Mouse (Mus musculus): ENCODE results near the gene Chsy1. TPM values are rescaled to one million over a fixed set of nuclear protein-coding genes. Genes with fewer than 3 reads are reported as not detected.
A peak's percentile ranks its signal among the peaks of the same experiment; 100 is the strongest.

Chsy1 gene
- polyA plus RNA-seq, 1 experiment from 2014 or later, result 10.0 TPM

- peaks cover 9% of the 10 kb centered on the region for H3K4me1 ChIP-seq (ENCODE audit: control insufficient read depth, insufficient read depth, low read depth, low read length)
- WGBS, result 73% methylated on average over 7 of the region's 7 CpGs
- ATAC-seq, result no peak
- H3K36me3 ChIP-seq (ENCODE audit: control insufficient read depth, insufficient read depth, low read length), result no peaks in the 10 kb centered on the region
- no peak overlapping the region for H3K4me3 ChIP-seq (ENCODE audit: low read length)
- no peaks in the 10 kb centered on the region for H3K9me3 ChIP-seq (ENCODE audit: control insufficient read depth, low read length)
- 0 out of 2 replicates have a peak, but pooled peaks cover 2% of the 10 kb centered on the region for H3K27me3 ChIP-seq (replicated peaks; ENCODE audit: control insufficient read depth, insufficient read depth, low read length)
- no peak overlapping the region for H3K9ac ChIP-seq (ENCODE audit: low read depth, low read length)
- no peak overlapping the region for H3K27ac ChIP-seq (ENCODE audit: low read depth, low read length)
- no peak overlapping the region for H3K4me2 ChIP-seq (ENCODE audit: low read length)
These were observed 2.7 kb upstream of the Chsy1 start for GRCm38 (mm10) chr7:66106581-66107056.

- Histone ChIP-seq H3K27me3 (replicated peaks; ENCODE audit: control insufficient read depth, insufficient read depth, low read length) (0 out of 2 replicates have a peak, but pooled peaks cover 2% of the 10 kb centered on the region), H3K9me3 (ENCODE audit: control insufficient read depth, low read length) (no peaks in the 10 kb centered on the region), H3K4me3 (ENCODE audit: low read length) (no peak overlapping the region), H3K36me3 (ENCODE audit: control insufficient read depth, insufficient read depth, low read length) (no peaks in the 10 kb centered on the region), H3K27ac (ENCODE audit: low read depth, low read length) (no peak overlapping the region), H3K9ac (ENCODE audit: low read depth, low read length) (no peak overlapping the region), H3K4me2 (ENCODE audit: low read length) (no peak overlapping the region), H3K4me1 (ENCODE audit: control insufficient read depth, insufficient read depth, low read depth, low read length) (peaks cover 15% of the 10 kb centered on the region)
- no peak for ATAC-seq
- WGBS, result 81% methylated on average over 11 of the region's 11 CpGs
These were observed 2.1 kb upstream of the Chsy1 start for GRCm38 (mm10) chr7:66107206-66107605.

DNA sequence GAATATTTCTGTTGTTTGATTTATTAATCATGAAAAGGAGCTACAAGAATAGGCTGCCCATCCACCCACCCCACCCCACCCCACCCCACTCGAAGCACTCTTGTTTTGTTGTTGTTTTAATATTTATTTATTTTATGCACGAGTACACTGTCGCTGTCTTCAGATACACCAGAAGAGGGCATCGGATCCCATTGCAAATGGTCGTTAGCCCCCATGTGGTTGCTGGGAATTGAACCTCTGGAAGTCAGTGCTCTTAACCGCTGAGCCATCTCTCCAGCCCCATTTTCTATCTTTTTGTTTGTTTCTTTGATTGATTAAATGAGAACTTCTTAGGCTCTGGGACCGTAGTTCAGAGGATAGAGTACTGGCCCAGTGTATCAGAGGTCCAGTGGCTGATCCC lies 1.4 kb upstream of the Chsy1 start:
- 0 out of 2 replicates have a peak, but pooled peaks cover 2% of the 10 kb centered on the region for H3K27me3 ChIP-seq (replicated peaks; ENCODE audit: control insufficient read depth, insufficient read depth, low read length)
- no peak overlapping the region for H3K9ac ChIP-seq (ENCODE audit: low read depth, low read length)
- H3K4me1 ChIP-seq (ENCODE audit: control insufficient read depth, insufficient read depth, low read depth, low read length), result peaks cover 19% of the 10 kb centered on the region
- H3K4me3 ChIP-seq (ENCODE audit: low read length), result no peak overlapping the region
- 9% methylated on average over 7 of the region's 7 CpGs for WGBS
- no peak for ATAC-seq
- H3K27ac ChIP-seq (ENCODE audit: low read depth, low read length), result no peak overlapping the region
- H3K9me3 ChIP-seq (ENCODE audit: control insufficient read depth, low read length), result no peaks in the 10 kb centered on the region
- H3K4me2 ChIP-seq (ENCODE audit: low read length), result no peak overlapping the region
- H3K36me3 ChIP-seq (ENCODE audit: control insufficient read depth, insufficient read depth, low read length), result no peaks in the 10 kb centered on the region

DNA sequence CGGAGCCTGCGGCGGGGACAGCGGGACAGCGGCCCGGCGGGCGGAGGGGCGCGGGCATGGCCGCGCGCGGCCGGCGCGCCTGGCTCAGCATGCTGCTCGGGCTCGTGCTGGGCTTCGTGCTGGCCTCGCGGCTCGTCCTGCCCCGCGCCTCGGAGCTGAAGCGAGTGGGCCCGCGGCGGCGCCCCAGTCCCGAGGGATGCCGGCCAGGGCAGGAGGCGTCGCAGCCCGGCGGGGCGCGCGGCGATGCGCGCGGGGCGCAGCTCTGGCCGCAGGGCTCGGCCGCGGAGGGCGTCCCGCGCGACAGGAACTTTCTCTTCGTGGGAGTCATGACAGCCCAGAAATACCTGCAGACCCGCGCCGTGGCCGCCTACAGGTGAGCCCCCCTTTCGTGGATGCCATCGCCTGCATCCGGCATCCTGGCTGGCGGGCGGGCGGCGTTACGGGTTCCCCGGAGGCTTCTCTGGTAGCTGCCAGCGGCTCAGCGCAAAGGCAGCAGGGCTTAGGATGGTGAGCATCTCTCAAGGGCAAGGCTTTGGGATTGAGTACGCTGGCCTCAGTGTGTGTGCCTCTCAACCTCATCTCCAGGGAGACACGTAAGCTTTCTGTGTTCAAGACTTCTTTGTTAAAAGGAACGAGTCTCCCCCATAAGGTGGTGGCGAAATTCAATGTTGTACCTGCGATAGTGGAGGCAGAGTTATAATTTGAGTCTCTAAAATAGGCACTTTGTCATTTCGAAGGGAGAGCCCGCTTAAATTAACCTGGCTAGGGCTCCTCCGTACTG lies 730 bp downstream of the Chsy1 start:
- H3K4me3 ChIP-seq (ENCODE audit: low read length), result peak overlapping the region; percentile 95
- no peaks in the 10 kb centered on the region for H3K36me3 ChIP-seq (ENCODE audit: control insufficient read depth, insufficient read depth, low read length)
- peak; percentile 50 for ATAC-seq
- under 1% methylated on average over 47 of the region's 77 CpGs for WGBS
- H3K27ac ChIP-seq (ENCODE audit: low read depth, low read length), result peak overlapping the region; percentile 95
- peaks cover 25% of the 10 kb centered on the region for H3K4me1 ChIP-seq (ENCODE audit: control insufficient read depth, insufficient read depth, low read depth, low read length)
- H3K9me3 ChIP-seq (ENCODE audit: control insufficient read depth, low read length), result no peaks in the 10 kb centered on the region
- 0 out of 2 replicates have a peak, but pooled peaks cover 2% of the 10 kb centered on the region for H3K27me3 ChIP-seq (replicated peaks; ENCODE audit: control insufficient read depth, insufficient read depth, low read length)
- H3K4me2 ChIP-seq (ENCODE audit: low read length), result peak overlapping the region; percentile 99
- peak overlapping the region; percentile 97 for H3K9ac ChIP-seq (ENCODE audit: low read depth, low read length)

GRCm38 (mm10) chr7:66110636-66111112 lies 1.4 kb downstream of the Chsy1 start:
- peak overlapping the region; percentile 95 for H3K4me3 ChIP-seq (ENCODE audit: low read length)
- peak overlapping the region; percentile 99 for H3K4me2 ChIP-seq (ENCODE audit: low read length)
- 2% methylated on average over 10 of the region's 10 CpGs for WGBS
- H3K4me1 ChIP-seq (ENCODE audit: control insufficient read depth, insufficient read depth, low read depth, low read length), result peaks cover 25% of the 10 kb centered on the region
- ATAC-seq, result no peak
- 0 out of 2 replicates have a peak, but pooled peaks cover 2% of the 10 kb centered on the region for H3K27me3 ChIP-seq (replicated peaks; ENCODE audit: control insufficient read depth, insufficient read depth, low read length)
- peak overlapping the region; percentile 97 for H3K9ac ChIP-seq (ENCODE audit: low read depth, low read length)
- no peaks in the 10 kb centered on the region for H3K9me3 ChIP-seq (ENCODE audit: control insufficient read depth, low read length)
- peak overlapping the region; percentile 95 for H3K27ac ChIP-seq (ENCODE audit: low read depth, low read length)
- no peaks in the 10 kb centered on the region for H3K36me3 ChIP-seq (ENCODE audit: control insufficient read depth, insufficient read depth, low read length)

DNA sequence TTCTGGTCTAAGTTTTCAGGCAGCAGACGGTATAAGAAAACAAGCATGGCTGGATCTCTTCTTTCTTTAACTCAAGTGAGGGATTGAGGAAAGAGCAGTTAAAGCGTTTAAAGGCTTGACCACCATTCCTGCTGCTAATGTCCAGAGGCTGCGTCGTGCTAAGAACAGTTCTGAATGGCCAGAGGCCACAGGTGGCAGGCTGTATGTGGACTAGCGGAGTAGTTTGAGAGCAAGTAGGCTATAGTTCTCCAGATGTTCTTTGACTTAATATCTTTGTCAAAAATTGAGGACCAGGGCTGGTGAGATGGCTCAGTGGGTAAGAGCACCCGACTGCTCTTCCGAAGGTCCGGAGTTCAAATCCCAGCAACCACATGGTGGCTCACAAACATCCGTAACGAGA lies 1.9 kb downstream of the Chsy1 start:
- peak overlapping the region; percentile 95 for H3K4me3 ChIP-seq (ENCODE audit: low read length)
- peak overlapping the region; percentile 99 for H3K4me2 ChIP-seq (ENCODE audit: low read length)
- H3K9ac ChIP-seq (ENCODE audit: low read depth, low read length), result peak overlapping the region; percentile 35; the same call in 1 of the 2 replicates
- H3K4me1 ChIP-seq (ENCODE audit: control insufficient read depth, insufficient read depth, low read depth, low read length), result peaks cover 26% of the 10 kb centered on the region
- 53% methylated on average over 10 of the region's 10 CpGs for WGBS
- H3K36me3 ChIP-seq (ENCODE audit: control insufficient read depth, insufficient read depth, low read length), result no peaks in the 10 kb centered on the region
- H3K27ac ChIP-seq (ENCODE audit: low read depth, low read length), result 0 out of 2 replicates have a peak overlapping the region, but pooled peaks have one; percentile 95
- H3K27me3 ChIP-seq (replicated peaks; ENCODE audit: control insufficient read depth, insufficient read depth, low read length), result 0 out of 2 replicates have a peak, but pooled peaks cover 2% of the 10 kb centered on the region
- ATAC-seq, result no peak
- H3K9me3 ChIP-seq (ENCODE audit: control insufficient read depth, low read length), result no peaks in the 10 kb centered on the region

DNA sequence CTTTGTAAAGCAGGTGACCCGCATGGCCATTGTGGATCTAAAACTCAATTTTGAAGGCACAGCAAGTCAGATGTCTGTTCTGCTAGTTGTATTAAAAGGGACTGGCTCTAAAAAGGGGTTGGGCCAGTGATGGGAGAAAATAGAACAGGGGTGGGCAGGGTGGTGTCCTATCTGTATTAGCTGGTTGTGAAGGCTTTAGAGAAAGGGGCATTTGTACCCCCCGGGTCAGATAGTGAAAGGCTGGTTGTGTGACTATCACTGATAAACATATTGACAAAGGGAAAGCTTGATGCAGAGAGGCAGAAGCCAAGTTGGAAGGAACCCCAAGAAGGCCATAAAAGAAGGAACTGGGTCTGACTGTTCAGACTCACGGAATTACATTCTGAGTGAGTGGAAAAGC lies 4.2 kb downstream of the Chsy1 start:
- H3K36me3 ChIP-seq (ENCODE audit: control insufficient read depth, insufficient read depth, low read length), result no peaks in the 10 kb centered on the region
- no peak overlapping the region for H3K27ac ChIP-seq (ENCODE audit: low read depth, low read length)
- H3K9ac ChIP-seq (ENCODE audit: low read depth, low read length), result no peak overlapping the region
- peaks cover 32% of the 10 kb centered on the region for H3K4me1 ChIP-seq (ENCODE audit: control insufficient read depth, insufficient read depth, low read depth, low read length)
- no peaks in the 10 kb centered on the region for H3K9me3 ChIP-seq (ENCODE audit: control insufficient read depth, low read length)
- H3K27me3 ChIP-seq (replicated peaks; ENCODE audit: control insufficient read depth, insufficient read depth, low read length), result no peaks in the 10 kb centered on the region
- ATAC-seq, result no peak
- H3K4me3 ChIP-seq (ENCODE audit: low read length), result no peak overlapping the region
- no peak overlapping the region for H3K4me2 ChIP-seq (ENCODE audit: low read length)
- WGBS, result 86% methylated on average over 3 of the region's 3 CpGs

DNA sequence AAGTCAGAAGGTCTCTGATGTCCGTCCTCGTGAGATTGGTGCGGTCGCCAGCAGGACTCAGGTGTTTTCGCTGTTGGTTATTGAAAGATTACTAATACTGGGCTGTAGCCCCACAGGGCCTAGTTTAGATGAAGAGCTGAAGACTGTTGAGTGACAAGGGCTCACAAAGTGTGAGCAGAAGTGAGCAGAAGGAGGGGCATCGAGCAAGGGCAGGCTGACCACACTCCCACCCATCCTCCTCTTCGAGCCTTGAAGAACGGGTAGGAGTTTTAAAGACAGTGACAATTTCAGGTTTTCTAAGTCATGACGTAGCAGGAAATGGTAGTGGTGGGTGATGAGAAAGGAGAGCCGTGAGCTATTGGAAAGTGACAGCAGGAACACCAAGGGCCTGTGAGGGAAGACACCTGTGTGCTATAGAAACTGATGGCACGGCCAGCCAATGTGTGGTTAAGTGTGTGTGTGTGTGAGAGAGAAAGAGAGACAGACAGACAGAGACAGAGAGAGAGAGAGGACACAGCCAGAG lies 6.6 kb downstream of the Chsy1 start:
- no peaks in the 10 kb centered on the region for H3K9me3 ChIP-seq (ENCODE audit: control insufficient read depth, low read length)
- H3K27ac ChIP-seq (ENCODE audit: low read depth, low read length), result no peak overlapping the region
- H3K27me3 ChIP-seq (replicated peaks; ENCODE audit: control insufficient read depth, insufficient read depth, low read length), result no peaks in the 10 kb centered on the region
- H3K36me3 ChIP-seq (ENCODE audit: control insufficient read depth, insufficient read depth, low read length), result no peaks in the 10 kb centered on the region
- H3K4me2 ChIP-seq (ENCODE audit: low read length), result no peak overlapping the region
- WGBS, result 79% methylated on average over 11 of the region's 11 CpGs
- ATAC-seq, result no peak
- no peak overlapping the region for H3K9ac ChIP-seq (ENCODE audit: low read depth, low read length)
- no peak overlapping the region for H3K4me3 ChIP-seq (ENCODE audit: low read length)
- peaks cover 39% of the 10 kb centered on the region for H3K4me1 ChIP-seq (ENCODE audit: control insufficient read depth, insufficient read depth, low read depth, low read length)

- 76% methylated on average over 8 of the region's 8 CpGs for WGBS
- Histone ChIP-seq H3K36me3 (ENCODE audit: control insufficient read depth, insufficient read depth, low read length) (no peaks in the 10 kb centered on the region), H3K4me1 (ENCODE audit: control insufficient read depth, insufficient read depth, low read depth, low read length) (peaks cover 35% of the 10 kb centered on the region), H3K27ac (ENCODE audit: low read depth, low read length) (no peak overlapping the region), H3K9ac (ENCODE audit: low read depth, low read length) (no peak overlapping the region), H3K4me2 (ENCODE audit: low read length) (no peak overlapping the region), H3K27me3 (replicated peaks; ENCODE audit: control insufficient read depth, insufficient read depth, low read length) (no peaks in the 10 kb centered on the region), H3K9me3 (ENCODE audit: control insufficient read depth, low read length) (no peaks in the 10 kb centered on the region), H3K4me3 (ENCODE audit: low read length) (no peak overlapping the region)
- no peak for ATAC-seq
These were observed 7.7 kb downstream of the Chsy1 start for GRCm38 (mm10) chr7:66116906-66117482.

All from hindbrain, embryonic 16.5 days (tissue).